Mouse (Mus musculus) embryonic facial prominence, embryonic 11.5 days (tissue): ENCODE measurements around the gene Gm20894. TPM values are rescaled to one million over a fixed set of nuclear protein-coding genes. Genes with fewer than 3 reads are reported as not detected.
"Not testable (repeated sequence)": the region's sequence is repeated elsewhere in the genome, so short reads cannot be mapped to it uniquely, and the experiment has no call there.

Experiments
- ATAC-seq: fragments of 200-750 bp; cut with Nextera tagmentation; replicated peaks from 2 replicates; pipeline ENCODE4 v1.8.0; 2017; ENCODE audit warnings: low read depth; ENCODE audit not compliant: insufficient number of reproducible peaks, low FRiP score, low TSS enrichment
- DNase-seq: peaks from one replicate; pipeline ENCODE4 v3.0.0-alpha.2; 2015; ENCODE audit warnings: low spot score
- H3K27ac ChIP-seq: fragments of 300-500 bp; sonication (generic); replicated peaks from 2 replicates; pipeline ENCODE4 v1.5.1; 2014; ENCODE audit warnings: mild to moderate bottlenecking, low read depth, low read length, control low read depth
- H3K27me3 ChIP-seq: fragments of 300-500 bp; sonication (generic); 2 replicates; pipeline ENCODE4 v1.6.1; 2014; ENCODE audit warnings: mild to moderate bottlenecking, low read length, moderate library complexity, mixed read lengths; ENCODE audit not compliant: control insufficient read depth, insufficient read depth
- H3K36me3 ChIP-seq: fragments of 300-500 bp; sonication (generic); replicated peaks from 2 replicates; pipeline ENCODE4 v1.6.1; 2014; ENCODE audit warnings: low read depth, mild to moderate bottlenecking, low read length, moderate library complexity, mixed read lengths; ENCODE audit not compliant: control insufficient read depth, insufficient read depth
- H3K4me1 ChIP-seq: fragments of 300-500 bp; sonication (generic); 2 replicates; pipeline ENCODE4 v1.6.1; 2014; ENCODE audit warnings: low read length, mixed read lengths; ENCODE audit not compliant: control insufficient read depth, insufficient read depth
- H3K4me2 ChIP-seq: fragments of 300-500 bp; sonication (generic); 2 replicates; pipeline ENCODE4 v1.6.1; 2014; ENCODE audit warnings: low read depth, mild to moderate bottlenecking, control low read depth, low read length, moderate library complexity
- H3K4me3 ChIP-seq: fragments of 300-500 bp; sonication (generic); 2 replicates; pipeline ENCODE4 v1.5.1; 2014; ENCODE audit warnings: low read depth, low read length, control low read depth
- H3K9ac ChIP-seq: fragments of 300-500 bp; sonication (generic); replicated peaks from 2 replicates; pipeline ENCODE4 v1.6.1; 2014; ENCODE audit warnings: mild to moderate bottlenecking, control low read depth, low read length
- H3K9me3 ChIP-seq: fragments of 300-500 bp; sonication (generic); replicated peaks from 2 replicates; pipeline ENCODE4 v1.6.1; 2016; ENCODE audit warnings: mild to moderate bottlenecking, low read length, inconsistent platforms, mixed read lengths; ENCODE audit not compliant: control insufficient read depth
- WGBS: fragments of 180-500 bp; shearing (Covaris S2); extraction: QIAGEN DNeasy Blood & Tissue Kit; methylation state at CpG from one replicate; pipeline ENCODE4 v1.1.7; 2014; 5-methylcytosine and 5-hydroxymethylcytosine counted together
- polyA plus RNA-seq: library from polyadenylated mRNA; unstranded; fragments of >200 nt; fragmentation: Nextera tagmentation; extraction: Ambion mirVana; gene quantifications from 2 replicates; pipeline ENCODE4 v1.2.1, GENCODE M21; 2014

The Gm20894 gene
- polyA plus RNA-seq = not detected in 2 replicates

- not testable (repeated sequence) for H3K4me3 ChIP-seq, DNase-seq, H3K9me3 ChIP-seq, H3K4me2 ChIP-seq, H3K4me1 ChIP-seq, H3K27me3 ChIP-seq, H3K27ac ChIP-seq, ATAC-seq, H3K36me3 ChIP-seq, H3K9ac ChIP-seq
- no CpG with 5 or more reads among the region's 5 CpGs for WGBS
These were observed at the start of gene Gm20894 for GRCm38 (mm10) chrY:28271412-28271811. TSS of gene Gm20894 (minus strand) at chrY:28271512.
